Mouse (Mus musculus) liver, embryonic 16.5 days (tissue): ENCODE data around the gene Dcaf11. TPM values are rescaled to one million over a fixed set of nuclear protein-coding genes. Genes with fewer than 3 reads are reported as not detected.

Experiments used
- ATAC-seq: fragments of 200-750 bp; cut with Nextera tagmentation; 2 replicates; pipeline ENCODE4 v1.8.0; 2017; ENCODE audit warnings: low read depth, mild to moderate bottlenecking, moderate number of reproducible peaks, moderate library complexity
- H3K27ac ChIP-seq: fragments of 300-500 bp; sonication (generic); 2 replicates; pipeline ENCODE4 v1.5.1; 2014; ENCODE audit warnings: mild to moderate bottlenecking, low read length
- H3K27me3 ChIP-seq: fragments of 300-500 bp; sonication (generic); 2 replicates; pipeline ENCODE4 v1.6.1; 2014; ENCODE audit warnings: low read depth, low read length, mixed read lengths; ENCODE audit not compliant: control insufficient read depth, insufficient read depth
- H3K36me3 ChIP-seq: fragments of 300-500 bp; sonication (generic); 2 replicates; pipeline ENCODE4 v1.6.1; 2014; ENCODE audit warnings: mild to moderate bottlenecking; ENCODE audit not compliant: control insufficient read depth, insufficient read depth
- H3K4me1 ChIP-seq: fragments of 300-500 bp; sonication (generic); 2 replicates; pipeline ENCODE4 v1.6.1; 2014; ENCODE audit warnings: low read depth, low read length, mixed read lengths; ENCODE audit not compliant: control insufficient read depth
- H3K4me2 ChIP-seq: fragments of 300-500 bp; sonication (generic); 2 replicates; pipeline ENCODE4 v1.6.1; 2014; ENCODE audit warnings: low read depth, low read length, mixed read lengths
- H3K4me3 ChIP-seq: fragments of 300-500 bp; sonication (generic); 2 replicates; pipeline ENCODE4 v1.5.1; 2014; ENCODE audit warnings: low read depth, mild to moderate bottlenecking, low read length
- H3K9ac ChIP-seq: fragments of 300-500 bp; sonication (generic); 2 replicates; pipeline ENCODE4 v1.6.1; 2014; ENCODE audit warnings: low read depth, low read length
- H3K9me3 ChIP-seq: fragments of 300-500 bp; sonication (generic); replicated peaks from 2 replicates; pipeline ENCODE4 v1.6.1; 2016; ENCODE audit warnings: low read length; ENCODE audit not compliant: control insufficient read depth
- WGBS: fragments of 180-500 bp; shearing (Covaris S2); extraction: QIAGEN DNeasy Blood & Tissue Kit; methylation state at CpG from one replicate; pipeline ENCODE4 v1.1.7; 2014; ENCODE audit not compliant: insufficient replicate concordance; 5-methylcytosine and 5-hydroxymethylcytosine counted together
- polyA plus RNA-seq: library from polyadenylated mRNA; unstranded; fragments of >200 nt; fragmentation: Nextera tagmentation; extraction: Ambion mirVana; gene quantifications from 2 replicates; pipeline ENCODE4 v1.2.1, GENCODE M21; 2015

Dcaf11 gene
- polyA plus RNA-seq, 1 experiment from 2014 or later, result 64.7 TPM

DNA sequence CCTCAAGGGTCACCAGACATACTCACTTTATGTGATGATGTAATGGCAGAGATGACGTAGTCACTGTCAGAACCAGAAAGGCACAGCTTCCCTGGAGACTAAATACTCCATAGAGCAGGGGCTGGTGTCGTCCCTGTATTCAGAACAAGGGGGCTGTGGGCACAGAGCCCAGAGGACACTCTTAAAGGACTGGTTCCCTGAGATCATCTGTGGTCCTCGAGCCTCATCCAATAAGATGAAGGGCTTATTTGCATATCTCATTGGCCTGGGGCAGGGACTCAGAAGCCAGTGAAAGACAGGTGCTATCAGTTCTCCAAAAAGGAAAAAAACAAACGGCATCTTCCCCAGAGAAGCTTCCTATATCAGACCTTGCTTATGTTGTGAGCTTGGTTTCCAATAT, 35.7 kb upstream of the Dcaf11 start:
- 30% methylated on average over 4 of the region's 4 CpGs for WGBS
- Histone ChIP-seq H3K4me1 (no peaks in the 10 kb centered on the region; the same call in 1 of the 2 replicates), H3K9me3 (no peaks in the 10 kb centered on the region), H3K36me3 (no peaks in the 10 kb centered on the region), H3K9ac (no peak overlapping the region), H3K4me2 (no peak overlapping the region), H3K27ac (no peak overlapping the region), H3K4me3 (no peak overlapping the region), H3K27me3 (peaks cover 48% of the 10 kb centered on the region)
- no peak for ATAC-seq

DNA sequence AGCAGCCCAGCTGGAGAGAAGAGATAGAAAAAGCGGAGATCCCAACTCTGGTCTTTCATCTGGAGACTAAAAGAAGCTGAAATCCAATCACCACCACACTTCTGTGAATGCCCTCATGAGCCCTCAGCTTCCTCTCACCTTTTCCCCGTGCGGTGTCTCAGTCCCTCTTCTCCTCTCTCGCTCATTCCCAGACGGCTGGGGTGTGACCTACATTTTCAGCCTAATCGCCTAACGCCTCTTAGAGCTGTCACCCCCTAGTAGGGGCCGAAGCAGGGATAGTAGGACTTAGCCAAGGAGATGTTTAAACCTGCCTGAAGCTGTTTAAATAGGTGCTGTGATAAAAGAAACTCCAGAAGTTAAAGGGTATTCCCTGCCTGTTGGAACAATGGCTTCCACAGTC, 35.0 kb upstream of the Dcaf11 start, which contains the start of gene Nrl:
Gene Nrl (minus strand): TSS at position 197 of the 400 bp plus-strand sequence.
- Histone ChIP-seq H3K4me3 (no peak within 1 kb of the TSS), H3K4me2 (no peak within 1 kb of the TSS), H3K27me3 (peaks cover 41% of the 10 kb centered on the region), H3K4me1 (no peaks in the 10 kb centered on the region; the same call in 1 of the 2 replicates), H3K9ac (no peak within 1 kb of the TSS), H3K9me3 (no peaks in the 10 kb centered on the region), H3K27ac (no peak within 1 kb of the TSS), H3K36me3 (no peaks in the 10 kb centered on the region)
- ATAC-seq, result no peak
- 17% methylated on average over 8 of the region's 8 CpGs for WGBS

DNA sequence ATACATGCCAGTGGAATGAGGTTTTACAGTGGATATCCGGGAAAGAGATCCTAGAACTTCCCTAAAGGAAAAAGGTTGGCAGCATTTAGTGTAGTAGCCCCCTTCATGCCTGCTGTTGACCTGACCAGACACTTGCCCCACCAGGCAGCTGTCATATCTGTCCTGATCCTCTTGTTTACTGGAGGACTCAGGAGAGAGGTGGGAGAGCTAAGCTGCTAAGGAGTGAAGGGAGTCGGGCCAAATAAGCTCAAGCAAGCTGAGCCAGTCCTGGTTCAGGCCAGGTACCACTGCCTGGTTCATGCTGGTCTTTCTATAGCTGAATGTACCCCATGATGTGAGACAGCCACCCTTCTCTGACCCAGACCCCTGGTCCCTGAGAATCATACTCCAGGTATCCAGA, 33.1 kb upstream of the Dcaf11 start:
- no peak overlapping the region for H3K4me2 ChIP-seq
- no peak for ATAC-seq
- no peak overlapping the region for H3K4me3 ChIP-seq
- H3K9ac ChIP-seq, result no peak overlapping the region
- peaks cover 22% of the 10 kb centered on the region for H3K27me3 ChIP-seq
- no peaks in the 10 kb centered on the region for H3K4me1 ChIP-seq
- WGBS, result 64% methylated on average over 2 of the region's 2 CpGs
- H3K36me3 ChIP-seq, result no peaks in the 10 kb centered on the region
- H3K9me3 ChIP-seq, result no peaks in the 10 kb centered on the region
- H3K27ac ChIP-seq, result no peak overlapping the region

DNA sequence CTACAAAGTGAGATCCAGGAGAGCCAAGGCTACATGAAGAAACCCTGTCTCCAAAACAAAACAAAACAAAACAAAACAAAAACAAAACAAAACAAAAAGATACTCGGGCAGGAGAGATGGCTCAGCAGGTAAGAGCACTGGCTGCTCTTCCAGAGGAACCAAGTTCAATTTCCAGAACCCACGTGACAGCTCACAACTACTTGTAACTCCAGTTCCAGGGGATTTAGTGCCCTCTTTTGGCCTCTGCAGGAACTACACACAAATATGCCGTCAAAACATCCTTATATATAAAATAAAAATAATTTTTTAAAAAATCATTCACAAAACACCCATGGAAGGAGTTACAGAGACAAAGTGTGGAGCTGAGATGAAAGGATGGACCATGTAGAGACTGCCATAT, 31.9 kb upstream of the Dcaf11 start:
- Histone ChIP-seq H3K9me3 (no peaks in the 10 kb centered on the region), H3K27me3 (peaks cover 10% of the 10 kb centered on the region), H3K4me1 (no peaks in the 10 kb centered on the region), H3K9ac (no peak overlapping the region), H3K27ac (no peak overlapping the region), H3K36me3 (no peaks in the 10 kb centered on the region), H3K4me3 (no peak overlapping the region), H3K4me2 (no peak overlapping the region)
- ATAC-seq, result no peak
- 9% methylated on average over 3 of the region's 3 CpGs for WGBS

DNA sequence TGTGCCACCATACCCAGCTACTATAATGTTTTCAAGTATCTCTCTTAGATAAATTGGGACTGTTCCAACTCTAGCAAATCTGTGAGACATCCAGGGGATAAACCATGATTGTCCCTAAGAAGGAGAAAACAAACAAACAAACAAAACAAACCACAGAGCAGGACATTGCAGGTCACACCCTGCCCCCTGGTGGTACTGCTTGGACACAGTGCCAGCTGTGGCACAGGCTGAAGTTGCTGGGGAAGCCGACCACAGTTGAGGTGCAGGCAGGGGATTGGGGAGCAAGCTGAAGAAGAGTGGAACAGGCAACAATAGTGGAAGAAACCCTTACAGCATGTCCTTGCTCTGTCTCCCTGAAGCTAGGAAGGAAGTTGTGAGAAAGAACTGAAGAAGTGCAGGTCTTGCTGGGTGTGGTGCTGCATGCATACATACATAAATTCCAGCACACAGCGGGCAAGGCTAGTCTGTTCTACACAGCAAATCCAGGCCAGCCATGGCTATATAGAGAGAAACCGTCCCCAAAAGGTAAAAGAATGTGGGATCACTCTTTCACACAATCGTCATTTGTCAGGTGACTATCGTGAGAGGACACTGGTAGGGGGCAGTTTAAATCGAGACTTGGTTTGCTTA, 23.6 kb upstream of the Dcaf11 start:
- H3K36me3 ChIP-seq, result no peaks in the 10 kb centered on the region

DNA sequence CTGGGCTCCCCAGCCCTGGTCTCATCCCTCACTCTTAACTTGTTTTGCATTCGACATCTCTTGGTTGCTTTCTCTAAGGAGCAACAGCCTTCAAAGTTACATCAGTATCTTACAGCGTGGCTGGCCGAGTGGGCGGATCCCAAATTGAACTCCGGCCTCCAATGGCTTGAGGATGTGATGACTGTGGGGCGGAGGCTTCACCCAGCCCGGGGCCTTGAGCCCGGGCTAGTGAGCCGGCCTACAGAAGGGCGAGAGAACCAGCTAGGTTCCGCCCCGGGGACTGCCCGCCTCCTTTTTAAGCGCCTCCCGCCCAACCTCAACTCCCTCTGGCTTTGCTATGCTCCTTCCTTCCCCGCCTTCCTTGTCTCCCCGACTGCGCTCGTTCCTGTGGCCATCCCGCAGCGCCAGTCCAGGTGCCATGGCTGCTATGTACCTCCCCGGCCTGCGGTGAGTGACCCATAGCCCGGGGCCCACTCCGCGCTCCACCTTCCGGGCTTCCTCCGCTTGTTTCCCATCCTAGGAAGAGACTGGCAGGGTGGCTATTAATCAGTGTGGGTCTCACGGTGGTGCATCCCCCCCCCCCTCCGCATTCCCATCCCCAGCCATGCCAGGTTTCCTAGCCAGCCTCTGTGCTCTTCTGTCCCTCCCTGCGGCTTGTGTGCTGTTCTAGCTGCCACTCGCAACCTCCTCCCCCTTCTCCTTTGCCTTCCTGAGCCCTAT, 19.6 kb upstream of the Dcaf11 start, which contains the start of gene Pck2:
Gene Pck2 (plus strand): TSS at position 200 of the 720 bp plus-strand sequence.
- ATAC-seq, result peak; percentile 98
- no peaks in the 10 kb centered on the region for H3K9me3 ChIP-seq
- peaks cover 17% of the 10 kb centered on the region for H3K36me3 ChIP-seq
- under 1% methylated on average over 32 of the region's 32 CpGs for WGBS
- H3K27ac ChIP-seq, result peak within 1 kb of the TSS; percentile 95
- H3K4me2 ChIP-seq, result peak within 1 kb of the TSS; percentile 78
- peak within 1 kb of the TSS; percentile 82 for H3K4me3 ChIP-seq
- peak within 1 kb of the TSS; percentile 97 for H3K9ac ChIP-seq
- peaks cover 26% of the 10 kb centered on the region for H3K4me1 ChIP-seq
- H3K27me3 ChIP-seq, result no peaks in the 10 kb centered on the region

More for the DNA sequence above, 23.6 kb upstream of the Dcaf11 start:
- Histone ChIP-seq H3K27me3 (no peaks in the 10 kb centered on the region), H3K4me3 (no peak overlapping the region), H3K9ac (no peak overlapping the region), H3K4me2 (no peak overlapping the region), H3K27ac (no peak overlapping the region), H3K4me1 (peaks cover 15% of the 10 kb centered on the region), H3K9me3 (no peaks in the 10 kb centered on the region)
- no peak for ATAC-seq
- 54% methylated on average over 6 of the region's 6 CpGs for WGBS

DNA sequence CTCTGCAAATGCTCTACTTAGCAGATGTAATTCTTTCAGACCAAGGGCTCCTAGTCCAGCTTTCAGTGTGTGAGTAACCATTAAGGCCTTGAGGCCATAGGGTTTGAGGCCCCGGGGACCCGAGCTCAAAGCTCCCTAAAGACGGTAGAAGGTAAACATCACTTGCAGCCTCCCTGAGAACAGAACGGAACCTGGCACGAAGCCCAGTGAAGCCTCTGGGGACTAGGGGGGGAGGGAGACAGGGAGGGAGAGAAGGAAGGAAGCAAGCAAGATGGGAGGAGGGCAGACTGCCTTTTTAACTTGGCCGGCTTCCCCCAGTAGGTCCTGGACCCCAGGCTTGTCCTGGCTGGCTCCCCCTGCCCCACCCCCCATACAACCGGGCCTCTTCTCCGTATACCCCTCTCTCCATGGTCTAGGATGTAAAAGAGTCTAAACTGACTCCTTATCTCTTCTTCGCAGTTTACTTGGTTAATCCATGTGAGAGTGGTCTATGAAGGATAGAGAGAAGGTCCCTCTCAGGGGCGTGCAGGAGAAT, 19.0 kb upstream of the Dcaf11 start:
- Histone ChIP-seq H3K9me3 (no peaks in the 10 kb centered on the region), H3K27ac (peak overlapping the region; percentile 95), H3K9ac (peak overlapping the region; percentile 97), H3K27me3 (no peaks in the 10 kb centered on the region), H3K4me3 (peak overlapping the region; percentile 82), H3K4me2 (peak overlapping the region; percentile 78), H3K4me1 (peaks cover 26% of the 10 kb centered on the region), H3K36me3 (peaks cover 22% of the 10 kb centered on the region)
- peak; percentile 9 for ATAC-seq
- WGBS, result 5% methylated on average over 10 of the region's 10 CpGs

DNA sequence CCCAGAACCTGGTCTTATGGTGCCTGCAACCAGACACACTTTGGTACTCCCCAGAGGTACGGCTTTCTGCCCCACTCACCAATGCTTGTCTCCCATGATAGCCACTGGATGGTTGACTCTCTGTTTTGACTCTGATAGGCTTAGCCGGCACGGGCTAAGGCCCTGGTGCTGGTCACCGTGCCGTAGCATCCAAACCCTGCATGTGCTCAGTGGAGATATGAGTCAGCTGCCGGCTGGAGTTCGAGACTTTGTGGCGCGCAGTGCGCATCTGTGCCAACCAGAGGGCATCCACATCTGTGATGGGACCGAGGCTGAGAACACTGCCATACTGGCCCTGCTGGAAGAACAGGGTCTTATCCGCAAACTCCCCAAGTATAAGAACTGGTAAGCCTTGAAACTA, 17.5 kb upstream of the Dcaf11 start:
- H3K27me3 ChIP-seq, result no peaks in the 10 kb centered on the region
- peaks cover 34% of the 10 kb centered on the region for H3K36me3 ChIP-seq
- 0 out of 2 replicates have a peak overlapping the region, but pooled peaks have one; percentile 9 for H3K9ac ChIP-seq
- ATAC-seq, result peak; percentile 9; the same call in 1 of the 2 replicates
- peak overlapping the region; percentile 78 for H3K4me2 ChIP-seq
- H3K4me1 ChIP-seq, result peaks cover 26% of the 10 kb centered on the region
- H3K4me3 ChIP-seq, result peak overlapping the region; percentile 82; the same call in 1 of the 2 replicates
- H3K9me3 ChIP-seq, result no peaks in the 10 kb centered on the region
- WGBS, result 71% methylated on average over 12 of the region's 12 CpGs
- H3K27ac ChIP-seq, result peak overlapping the region; percentile 33; the same call in 1 of the 2 replicates

DNA sequence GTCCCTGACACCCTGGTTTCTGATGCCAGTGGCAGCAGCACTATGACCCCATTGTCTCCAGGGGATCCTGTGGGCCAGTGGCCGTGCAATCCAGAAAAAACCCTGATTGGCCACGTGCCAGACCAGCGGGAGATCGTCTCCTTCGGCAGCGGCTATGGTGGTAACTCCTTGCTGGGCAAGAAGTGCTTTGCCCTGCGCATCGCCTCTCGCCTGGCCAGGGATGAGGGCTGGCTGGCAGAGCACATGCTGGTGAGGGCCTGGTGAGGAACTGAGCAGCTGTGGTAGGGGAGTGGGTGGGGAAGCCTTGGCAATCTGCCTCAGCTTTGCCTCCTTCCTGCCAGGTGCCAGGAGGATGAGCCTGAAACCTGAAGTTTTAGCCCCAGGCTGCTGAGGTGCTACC, 15.5 kb upstream of the Dcaf11 start:
- Histone ChIP-seq H3K4me1 (peaks cover 23% of the 10 kb centered on the region), H3K4me2 (no peak overlapping the region), H3K27me3 (no peaks in the 10 kb centered on the region), H3K36me3 (peaks cover 53% of the 10 kb centered on the region), H3K9me3 (no peaks in the 10 kb centered on the region), H3K27ac (no peak overlapping the region), H3K9ac (no peak overlapping the region), H3K4me3 (no peak overlapping the region)
- WGBS, result 88% methylated on average over 9 of the region's 9 CpGs
- no peak for ATAC-seq
